Mouse (Mus musculus) ES-Bruce4 (cell line): ENCODE data around the gene Slc24a5.

Experiments
- CTCF ChIP-seq: IDR thresholded peaks from one replicate; pipeline ENCODE4 v1.8.1; 2011; ENCODE audit warnings: low read depth, low read length
- EP300 ChIP-seq: IDR thresholded peaks from 2 replicates; pipeline ENCODE4 v1.6.1; 2011; ENCODE audit warnings: low read depth, low read length; ENCODE audit not compliant: insufficient read depth
- POLR2A ChIP-seq: IDR thresholded peaks from one replicate; pipeline ENCODE4 v1.8.1; 2011; ENCODE audit warnings: low read length; ENCODE audit not compliant: insufficient read depth

- TF ChIP-seq CTCF, result no peak
- no peak for TF ChIP-seq POLR2A
- TF ChIP-seq EP300, result no peak
These were observed 772 bp downstream of the Slc24a5 start for GRCm38 (mm10) chr2:125068696-125069095.
